Mouse (Mus musculus) erythroblast, adult 5-6 weeks (primary cell): ENCODE measurements around the gene Calcoco1. TPM values are rescaled to one million over a fixed set of nuclear protein-coding genes. Genes with fewer than 3 reads are reported as not detected.

ENCODE experiments used
- total RNA-seq, 2 experiments: library from RNA; stranded (forward) in 1 of 2; stranded (reverse) in 1 of 2; fragments of 150-400 nt in 1 of 2; fragments of 200-764, 138-1000 nt in 1 of 2; gene quantifications; 2 replicates each; pipeline versions ENCODE4 v1.2.3 to v1.2.4; 2015 to 2017; ENCODE audit warnings: low replicate concordance in 2 of 2

Gene Calcoco1
- total RNA-seq, 2 experiments from 2014 or later = 122 to 216 TPM

Other genes starting within 250 kb of the Calcoco1 start
- gene Gm10337, start 218.5 kb downstream of the Calcoco1 start, total RNA-seq (2015; ENCODE audit: low replicate concordance) = not detected in 2 replicates
- not detected in 2 replicates for gene Gm10337, start 218.5 kb downstream of the Calcoco1 start, total RNA-seq (2017; ENCODE audit: low replicate concordance)
- gene Map3k12, start 205.1 kb downstream of the Calcoco1 start, total RNA-seq (2015; ENCODE audit: low replicate concordance) = not detected in 2 replicates
- 0.34 and 1.1 TPM in 2 replicates for gene Map3k12, start 205.1 kb downstream of the Calcoco1 start, total RNA-seq (2017; ENCODE audit: low replicate concordance)
- 3.5 and 7.3 TPM in 2 replicates for gene Tarbp2, start 204.0 kb downstream of the Calcoco1 start, total RNA-seq (2015; ENCODE audit: low replicate concordance)
- gene Tarbp2, start 204.0 kb downstream of the Calcoco1 start, total RNA-seq (2017; ENCODE audit: low replicate concordance) = 9.6 and 13.5 TPM in 2 replicates
- gene Npff, start 197.2 kb downstream of the Calcoco1 start, total RNA-seq (2015; ENCODE audit: low replicate concordance) = 4.6 TPM in 1 of 2 replicates, not detected in the other
- gene Npff, start 197.2 kb downstream of the Calcoco1 start, total RNA-seq (2017; ENCODE audit: low replicate concordance) = 5.9 TPM in 1 of 2 replicates, not detected in the other
- not detected in 2 replicates for gene Gm28047, start 97.1 kb downstream of the Calcoco1 start, total RNA-seq (2015; ENCODE audit: low replicate concordance)
- gene Gm28047, start 97.1 kb downstream of the Calcoco1 start, total RNA-seq (2017; ENCODE audit: low replicate concordance) = not detected in 2 replicates
- gene Atf7, start 96.7 kb downstream of the Calcoco1 start, total RNA-seq (2015; ENCODE audit: low replicate concordance) = 43.9 and 44.4 TPM in 2 replicates
- gene Atf7, start 96.7 kb downstream of the Calcoco1 start, total RNA-seq (2017; ENCODE audit: low replicate concordance) = 19.9 and 21.7 TPM in 2 replicates
- 22.6 and 29.2 TPM in 2 replicates for gene Atp5g2, start 49.8 kb downstream of the Calcoco1 start, total RNA-seq (2015; ENCODE audit: low replicate concordance)
- 9.0 and 15.5 TPM in 2 replicates for gene Atp5g2, start 49.8 kb downstream of the Calcoco1 start, total RNA-seq (2017; ENCODE audit: low replicate concordance)
- gene Hoxc13, start 198.9 kb upstream of the Calcoco1 start, total RNA-seq (2015; ENCODE audit: low replicate concordance) = not detected in 2 replicates
- gene Hoxc13, start 198.9 kb upstream of the Calcoco1 start, total RNA-seq (2017; ENCODE audit: low replicate concordance) = not detected in 2 replicates
- gene Hoxc12, start 214.6 kb upstream of the Calcoco1 start, total RNA-seq (2015; ENCODE audit: low replicate concordance) = not detected in 2 replicates
- not detected in 2 replicates for gene Hoxc12, start 214.6 kb upstream of the Calcoco1 start, total RNA-seq (2017; ENCODE audit: low replicate concordance)
- not detected in 2 replicates for gene Hoxc11, start 232.2 kb upstream of the Calcoco1 start, total RNA-seq (2015; ENCODE audit: low replicate concordance)
- not detected in 2 replicates for gene Hoxc11, start 232.2 kb upstream of the Calcoco1 start, total RNA-seq (2017; ENCODE audit: low replicate concordance)
- not detected in 2 replicates for gene Hoxc10, start 244.6 kb upstream of the Calcoco1 start, total RNA-seq (2015; ENCODE audit: low replicate concordance)
- not detected in 2 replicates for gene Hoxc10, start 244.6 kb upstream of the Calcoco1 start, total RNA-seq (2017; ENCODE audit: low replicate concordance)
- not detected in 2 replicates for gene Hoxc5, start 245.3 kb upstream of the Calcoco1 start, total RNA-seq (2015; ENCODE audit: low replicate concordance)
- gene Hoxc5, start 245.3 kb upstream of the Calcoco1 start, total RNA-seq (2017; ENCODE audit: low replicate concordance) = not detected in 2 replicates